In the genomic region with DNA sequence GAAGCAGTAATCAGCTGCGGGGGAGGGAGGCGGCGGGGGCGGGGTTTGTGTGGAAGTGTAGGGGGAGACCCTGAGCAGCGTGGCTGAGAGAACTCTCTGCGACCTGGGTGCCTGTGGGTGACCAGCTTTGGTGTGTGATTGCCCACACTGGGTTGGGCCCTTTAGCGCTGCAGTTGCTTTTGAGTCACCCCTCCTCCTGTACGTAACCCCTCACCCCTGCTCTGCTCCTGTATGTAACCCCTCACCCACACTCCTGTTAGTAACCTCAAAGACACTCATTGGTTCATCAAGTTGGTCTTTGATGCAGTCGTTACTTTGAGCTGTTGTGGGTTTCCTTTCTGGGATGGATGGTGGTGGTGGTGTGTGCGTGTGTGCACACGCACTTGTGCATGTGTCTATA, we compare ENCODE assay signal across 25 mouse cellular contexts. TPM values are rescaled to one million over a fixed set of nuclear protein-coding genes. Genes with fewer than 3 reads are reported as not detected.
DNase-seq lines count a peak whose midpoint lies in the region; ATAC-seq and TF ChIP-seq lines count a peak whose summit lies in the region.
"Had no signal": no experiment of that assay in that cellular context is flagged by ENCODE, and none has a peak within 500 bp of the region (broad histone marks: within the 10 kb centered on the region; RNA-seq: fewer than 3 reads in every experiment).

No protein-coding gene starts in this region.

- no peak for TF ChIP-seq CTCF in liver, postnatal 0 days (IDR thresholded peaks at IDR 0.05; ENCODE audit: low read depth)

- H3K27ac ChIP-seq in liver, postnatal 0 days (ENCODE audit: low read depth): no peak overlapping the region
- no peak overlapping the region for H3K27ac ChIP-seq in hindbrain, embryonic 14.5 days
- H3K27ac ChIP-seq: embryonic facial prominence, embryonic 13.5 days; forebrain, embryonic 12.5 days; gastrocnemius, adult 2 months; liver, embryonic 14.5 days; macrophage had no signal

- no peaks in the 10 kb centered on the region for H3K27me3 ChIP-seq in liver, postnatal 0 days (ENCODE audit: insufficient read depth, low read length)
- no peaks in the 10 kb centered on the region for H3K27me3 ChIP-seq in hindbrain, embryonic 14.5 days (ENCODE audit: control insufficient read depth, insufficient read depth, low read length)
- H3K27me3 ChIP-seq: embryonic facial prominence, embryonic 13.5 days; forebrain, embryonic 12.5 days; Patski had no signal

- no peak overlapping the region for H3K9ac ChIP-seq in liver, postnatal 0 days (replicated peaks)
- no peak overlapping the region for H3K9ac ChIP-seq in hindbrain, embryonic 14.5 days
- H3K9ac ChIP-seq: embryonic facial prominence, embryonic 13.5 days; forebrain, embryonic 12.5 days; liver, embryonic 14.5 days had no signal

- peak; percentile 10 for DNase-seq in liver
- DNase-seq in liver, postnatal 0 days: no peak
- DNase-seq in induced T-regulatory cell, adult 2 months (ENCODE audit: low read depth): peak; percentile 38
- peak; percentile 83 for DNase-seq in thymus, postnatal 14 days
- DNase-seq in hindbrain, embryonic 14.5 days (ENCODE audit: low spot score): no peak
- DNase-seq in Muller cell, postnatal 12 days (ENCODE audit: inconsistent ontology term): no peak
- DNase-seq in heart, adult 8-10 months (ENCODE audit: low spot score): no peak
- DNase-seq: adrenal gland, postnatal 10 days; cerebellum, adult 2 months; cerebellum, postnatal 25 days; embryo, embryonic 11 days; gastrocnemius, adult 2 months; heart, postnatal 14 days; kidney, adult 18-20 months; kidney, postnatal 4 days; layer of hippocampus, adult 9-11 months had no signal

- H3K4me2 ChIP-seq in liver, postnatal 0 days (ENCODE audit: low read depth, low read length): no peak overlapping the region
- H3K4me2 ChIP-seq in hindbrain, embryonic 14.5 days (replicated peaks): no peak overlapping the region
- H3K4me2 ChIP-seq: embryonic facial prominence, embryonic 13.5 days; forebrain, embryonic 12.5 days; heart, embryonic 11.5 days had no signal

- no peak for ATAC-seq in liver, postnatal 0 days
- no peak for ATAC-seq in hindbrain, embryonic 14.5 days (ENCODE audit: low FRiP score)
- ATAC-seq: midbrain, embryonic 16.5 days; Patski had no signal

- no peaks in the 10 kb centered on the region for H3K4me1 ChIP-seq in liver, postnatal 0 days (ENCODE audit: insufficient read depth)
- no peaks in the 10 kb centered on the region for H3K4me1 ChIP-seq in hindbrain, embryonic 14.5 days (replicated peaks; ENCODE audit: control insufficient read depth, insufficient read depth, low read length)
- H3K4me1 ChIP-seq: embryonic facial prominence, embryonic 13.5 days; forebrain, embryonic 12.5 days had no signal

- H3K4me3 ChIP-seq in liver, postnatal 0 days (ENCODE audit: low read depth, low read length): no peak overlapping the region
- no peak overlapping the region for H3K4me3 ChIP-seq in hindbrain, embryonic 14.5 days (replicated peaks; ENCODE audit: low read length)
- H3K4me3 ChIP-seq: embryonic facial prominence, embryonic 13.5 days; erythroblast, embryonic 14.5 days; forebrain, embryonic 12.5 days; gastrocnemius, adult 2 months; myocyte had no signal

- H3K36me3 ChIP-seq in liver, postnatal 0 days (replicated peaks; ENCODE audit: insufficient read depth, low read length): no peaks in the 10 kb centered on the region
- no peaks in the 10 kb centered on the region for H3K36me3 ChIP-seq in hindbrain, embryonic 14.5 days (replicated peaks; ENCODE audit: control insufficient read depth, insufficient read depth)
- H3K36me3 ChIP-seq: embryonic facial prominence, embryonic 13.5 days; forebrain, embryonic 12.5 days had no signal

- 61% methylated on average over 11 of the region's 11 CpGs for WGBS in liver, postnatal 0 days (ENCODE audit: insufficient replicate concordance)
- WGBS in hindbrain, embryonic 14.5 days: 76% methylated on average over 11 of the region's 11 CpGs

- H3K9me3 ChIP-seq in liver, postnatal 0 days (ENCODE audit: low read length): no peaks in the 10 kb centered on the region
- H3K9me3 ChIP-seq in hindbrain, embryonic 14.5 days (ENCODE audit: control insufficient read depth, low read length): no peaks in the 10 kb centered on the region
- H3K9me3 ChIP-seq: embryonic facial prominence, embryonic 13.5 days; forebrain, embryonic 12.5 days had no signal

- no peak for TF ChIP-seq EP300 in liver, postnatal 0 days (IDR thresholded peaks at IDR 0.05; ENCODE audit: low read depth)

RNA-seq across cellular contexts. Expression of a gene that starts 29.5 kb away (rescaled TPM):
- polyA plus RNA-seq in liver, postnatal 0 days (2015; fragmentation: Nextera tagmentation; extraction: Ambion mirVana): 1.9 and 2.0 TPM in 2 replicates
- polyA plus RNA-seq in hindbrain, embryonic 14.5 days (2014; fragmentation: Nextera tagmentation; extraction: Ambion mirVana): 36.2 and 37.8 TPM in 2 replicates
- 1 to 10 TPM; 6.2 to 8.9 (median 8.3) TPM for total RNA-seq in heart, adult 8-10 months (2022)

Comparison
In these comparisons a context has a peak if more than half of its experiments do, and no peak if none do; other contexts are left out.
1. DNase-seq: peak in liver (single experiment), induced T-regulatory cell, adult 2 months (single experiment) and thymus, postnatal 14 days (single experiment); none in liver, postnatal 0 days (single experiment), hindbrain, embryonic 14.5 days (single experiment), Muller cell, postnatal 12 days (single experiment) and heart, adult 8-10 months (single experiment).
2. RNA of a gene that starts 29.5 kb away (polyA plus RNA-seq): 36.2 to 37.8 TPM in hindbrain, embryonic 14.5 days; 1.9 to 2.0 TPM in liver, postnatal 0 days; every median in the first group is over 10 times any median in the second.